Mouse (Mus musculus): ENCODE measurements around the gene Tes. TPM values are rescaled to one million over a fixed set of nuclear protein-coding genes. Genes with fewer than 3 reads are reported as not detected.

Gene Tes
- polyA plus RNA-seq, 1 experiment = 104 TPM

Other genes starting within 250 kb of the Tes start
- gene Tfec, start 166.7 kb upstream of the Tes start, polyA plus RNA-seq (2012; rRNA removed) = 2.2 and 3.0 TPM in 2 replicates
- gene Cav2, start 216.0 kb downstream of the Tes start, polyA plus RNA-seq (2012; rRNA removed) = 64.5 and 79.9 TPM in 2 replicates
- 673 and 863 TPM in 2 replicates for gene Cav1, start 241.2 kb downstream of the Tes start, polyA plus RNA-seq (2012; rRNA removed)

Data from urinary bladder, adult 2 months (tissue).